Mouse (Mus musculus): ENCODE measurements at regions not wholly inside any gene's neighbourhood (a gene's known extent, or its start where the extent isn't known, plus 50 kb on each side); places are given as distances from the start of the nearest gene placed in this dataset.

- DNase-seq = no peak
These were observed 202.7 kb upstream of the A230072I06Rik start for GRCm38 (mm10) chr8:12075943-12076342.

- DNase-seq = peak; percentile 20
These were observed 201.7 kb upstream of the A230072I06Rik start for GRCm38 (mm10) chr8:12076811-12077375.

- DNase-seq = no peak
These were observed 200.7 kb upstream of the A230072I06Rik start for GRCm38 (mm10) chr8:12077896-12078295.

- no peak for DNase-seq
These were observed 199.7 kb upstream of the A230072I06Rik start for GRCm38 (mm10) chr8:12078679-12079566.

GRCm38 (mm10) chr8:12081536-12081935, 197.1 kb upstream of the A230072I06Rik start:
- DNase-seq = no peak

GRCm38 (mm10) chr8:12087192-12087800, 191.3 kb upstream of the A230072I06Rik start:
- DNase-seq = no peak

GRCm38 (mm10) chr8:12100145-12100544, 178.5 kb upstream of the A230072I06Rik start:
- DNase-seq = no peak

GRCm38 (mm10) chr8:12103296-12103695, 175.3 kb upstream of the A230072I06Rik start:
- DNase-seq = no peak

- DNase-seq = no peak
These were observed 173.3 kb upstream of the A230072I06Rik start for GRCm38 (mm10) chr8:12105106-12105901.

GRCm38 (mm10) chr8:12108578-12108977, 170.0 kb upstream of the A230072I06Rik start:
- no peak for DNase-seq

GRCm38 (mm10) chr8:12111626-12112025, 167.0 kb upstream of the A230072I06Rik start:
- DNase-seq = no peak

GRCm38 (mm10) chr8:12113023-12113422, 165.6 kb upstream of the A230072I06Rik start:
- DNase-seq = no peak

GRCm38 (mm10) chr8:12126374-12127001, 152.1 kb upstream of the A230072I06Rik start:
- DNase-seq = no peak

GRCm38 (mm10) chr8:12127106-12127800, 151.4 kb upstream of the A230072I06Rik start:
- no peak for DNase-seq

GRCm38 (mm10) chr8:12127801-12128490, 150.7 kb upstream of the A230072I06Rik start:
- DNase-seq = peak; percentile 8

- no peak for DNase-seq
These were observed 148.0 kb upstream of the A230072I06Rik start for GRCm38 (mm10) chr8:12130591-12130990.

- DNase-seq = no peak
These were observed 144.4 kb upstream of the A230072I06Rik start for GRCm38 (mm10) chr8:12134200-12134599.

- DNase-seq = no peak
These were observed 143.0 kb upstream of the A230072I06Rik start for GRCm38 (mm10) chr8:12135392-12136177.

- DNase-seq = no peak
These were observed 142.5 kb upstream of the A230072I06Rik start for GRCm38 (mm10) chr8:12136178-12136455.

- no peak for DNase-seq
These were observed 141.1 kb upstream of the A230072I06Rik start for GRCm38 (mm10) chr8:12137496-12137895.
